Mouse (Mus musculus): ENCODE measurements around the gene Chrna9. TPM values are rescaled to one million over a fixed set of nuclear protein-coding genes. Genes with fewer than 3 reads are reported as not detected.

The Chrna9 gene
- polyA plus RNA-seq (2015; fragmentation: Nextera tagmentation; extraction: Ambion mirVana): 51.8 and 57.0 TPM in 2 replicates

DNA sequence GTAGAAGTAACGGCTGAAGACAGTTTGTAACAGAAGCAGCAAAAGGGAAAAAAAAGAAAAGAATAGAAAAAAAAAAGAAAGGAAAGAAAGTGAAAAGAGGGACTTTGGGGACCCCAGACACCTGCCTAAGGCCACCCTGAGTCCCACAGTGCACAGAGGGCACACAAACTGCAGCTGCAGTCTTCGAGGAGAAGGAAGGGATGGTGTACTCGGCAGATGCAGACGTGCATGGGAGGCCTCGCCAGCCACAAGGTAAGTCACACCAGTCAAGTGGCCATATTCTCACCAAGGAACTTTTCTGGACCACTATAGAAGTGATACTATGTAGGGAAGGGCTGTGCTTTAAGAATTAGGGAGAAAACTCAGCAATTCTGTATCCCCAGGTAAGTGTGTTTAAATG lies at the start of gene Chrna9:
Chrna9 (plus strand) TSS at position 139 of the 400 bp plus-strand sequence.

DNA sequence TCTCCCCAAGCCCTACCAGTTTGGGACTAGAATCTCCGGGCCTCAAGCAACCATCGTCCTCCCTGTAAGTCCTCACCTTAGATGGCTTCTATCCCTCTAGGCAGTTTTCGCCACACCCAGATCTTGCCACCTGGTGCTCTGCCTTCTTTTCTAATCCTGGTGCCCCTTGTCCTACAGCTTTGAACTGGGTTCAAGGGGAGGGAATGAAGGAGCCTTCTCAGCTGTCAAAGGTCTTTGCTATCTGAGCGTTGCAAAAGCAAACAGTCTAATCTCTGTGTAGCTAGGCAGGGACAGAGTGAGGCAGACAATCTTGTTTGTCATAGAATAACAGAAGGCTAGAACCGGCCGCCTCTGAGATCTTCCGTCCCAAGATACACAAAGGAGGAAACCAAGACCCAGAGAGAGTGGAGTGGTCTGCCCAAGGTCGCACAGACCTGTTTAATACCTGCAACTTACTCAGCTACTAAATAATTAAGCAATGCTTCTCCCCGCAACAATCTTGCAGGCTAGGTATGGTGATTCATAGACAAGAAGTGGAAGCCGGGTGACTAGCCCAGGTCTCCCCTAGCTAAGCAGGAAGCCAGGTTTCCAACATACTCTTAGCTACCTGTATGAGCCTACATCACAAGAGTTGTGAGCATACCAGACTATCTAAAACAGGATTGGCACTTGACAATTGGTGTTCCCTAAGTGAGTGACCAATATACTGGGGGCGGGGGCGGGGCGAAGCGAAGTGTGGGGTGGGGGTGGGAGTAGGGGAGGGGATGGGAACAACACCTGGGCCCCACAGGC lies 69.6 kb downstream of the Chrna9 start, which contains the start of gene 9130230L23Rik:
9130230L23Rik (minus strand) TSS at position 152 of the 792 bp plus-strand sequence.

Small RNA genes within 50 kb of the gene (microRNA-seq; reads per million reads assigned to microRNA genes)
- gene Gm25952: 0 reads per million in 2 experiments

Other genes starting within 250 kb of the Chrna9 start
- gene Pds5a, start 236.6 kb upstream of the Chrna9 start, polyA plus RNA-seq (2015; fragmentation: Nextera tagmentation; extraction: Ambion mirVana): 16.6 and 16.7 TPM in 2 replicates
- gene N4bp2, start 171.4 kb upstream of the Chrna9 start, polyA plus RNA-seq (2015; fragmentation: Nextera tagmentation; extraction: Ambion mirVana): 10.8 and 12.7 TPM in 2 replicates
- 1.7 and 2.1 TPM in 2 replicates for gene Rhoh, start 73.7 kb upstream of the Chrna9 start, polyA plus RNA-seq (2015; fragmentation: Nextera tagmentation; extraction: Ambion mirVana)
- 1.1 and 1.2 TPM in 2 replicates for gene 9130230L23Rik, start 69.4 kb downstream of the Chrna9 start, polyA plus RNA-seq (2015; fragmentation: Nextera tagmentation; extraction: Ambion mirVana)
- 3.3 and 7.7 TPM in 2 replicates for gene Rbm47, start 238.2 kb downstream of the Chrna9 start, polyA plus RNA-seq (2015; fragmentation: Nextera tagmentation; extraction: Ambion mirVana)

Data from skeletal muscle tissue, postnatal 0 days (tissue).